Mouse (Mus musculus): ENCODE data around the gene H2-DMb2.

DNA sequence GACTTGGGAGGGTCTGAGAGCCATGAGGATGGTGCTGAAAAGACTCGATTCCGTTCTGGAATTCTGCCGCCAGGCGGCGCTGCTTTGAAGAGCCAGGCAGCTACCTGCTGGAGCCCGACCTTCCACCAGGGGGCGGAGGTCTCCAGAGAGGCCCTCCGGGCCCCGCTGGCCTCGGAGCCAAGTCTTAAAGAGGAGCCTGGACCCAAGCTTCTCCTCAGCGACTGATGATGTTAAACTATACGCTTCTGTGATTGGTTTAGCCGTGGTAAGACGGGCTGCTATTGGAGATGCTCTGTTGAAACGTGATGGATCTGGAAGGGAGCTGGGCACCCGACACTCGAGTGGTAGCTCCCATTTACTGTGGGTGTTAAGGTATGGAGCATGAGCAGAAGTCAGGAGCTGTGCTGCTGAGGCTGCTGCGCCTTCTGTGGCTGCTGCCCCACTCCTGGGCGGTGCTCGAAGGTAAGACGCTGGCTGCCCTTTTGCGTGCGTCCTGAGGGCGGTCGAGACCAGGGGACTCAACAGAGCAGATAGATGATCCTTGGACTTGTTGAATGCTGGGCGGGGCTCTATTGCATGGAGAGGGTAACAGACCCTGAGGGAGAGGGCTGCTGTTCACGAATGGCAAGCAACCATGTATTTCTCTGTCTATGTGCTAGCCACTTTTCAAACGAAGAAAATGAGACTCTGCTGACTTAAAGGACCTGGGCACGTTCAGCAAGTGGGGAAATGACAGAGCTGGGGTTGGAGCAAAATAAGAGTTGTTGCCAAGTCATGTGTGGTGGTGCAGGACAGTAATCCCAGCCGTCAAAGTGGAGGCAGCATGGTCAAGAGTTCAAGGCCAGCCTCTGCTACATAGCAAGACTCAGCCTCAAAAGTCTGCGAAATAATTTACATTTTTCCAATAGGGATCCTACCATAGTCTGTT lies 7.5 kb upstream of the H2-DMb2 start:
- no peak for TF ChIP-seq POLR2A (IDR thresholded peaks at IDR 0.05; ENCODE audit: insufficient read depth, low read length)
- TF ChIP-seq CTCF (IDR thresholded peaks at IDR 0.05; ENCODE audit: low read depth, low read length) = peak; percentile 98

All from ES-Bruce4 (cell line).